Mouse (Mus musculus) gastrocnemius, adult 8-10 months (tissue): Measurements from ENCODE around the gene Lrrc75a. TPM values are rescaled to one million over a fixed set of nuclear protein-coding genes. Genes with fewer than 3 reads are reported as not detected.

ENCODE experiments used
- DNase-seq, 2 experiments: peaks; one replicate each; pipeline ENCODE4 v3.0.0; 2022; ENCODE audit warnings: low spot score in 2 of 2
- total RNA-seq, 4 experiments: library from RNA; stranded (reverse); gene quantifications; 2 replicates each; pipeline ENCODE4 v1.2.4; 2022

Lrrc75a gene
- total RNA-seq, 4 experiments from 2014 or later = 2.7 to 4.6 (median 3.0) TPM

DNA sequence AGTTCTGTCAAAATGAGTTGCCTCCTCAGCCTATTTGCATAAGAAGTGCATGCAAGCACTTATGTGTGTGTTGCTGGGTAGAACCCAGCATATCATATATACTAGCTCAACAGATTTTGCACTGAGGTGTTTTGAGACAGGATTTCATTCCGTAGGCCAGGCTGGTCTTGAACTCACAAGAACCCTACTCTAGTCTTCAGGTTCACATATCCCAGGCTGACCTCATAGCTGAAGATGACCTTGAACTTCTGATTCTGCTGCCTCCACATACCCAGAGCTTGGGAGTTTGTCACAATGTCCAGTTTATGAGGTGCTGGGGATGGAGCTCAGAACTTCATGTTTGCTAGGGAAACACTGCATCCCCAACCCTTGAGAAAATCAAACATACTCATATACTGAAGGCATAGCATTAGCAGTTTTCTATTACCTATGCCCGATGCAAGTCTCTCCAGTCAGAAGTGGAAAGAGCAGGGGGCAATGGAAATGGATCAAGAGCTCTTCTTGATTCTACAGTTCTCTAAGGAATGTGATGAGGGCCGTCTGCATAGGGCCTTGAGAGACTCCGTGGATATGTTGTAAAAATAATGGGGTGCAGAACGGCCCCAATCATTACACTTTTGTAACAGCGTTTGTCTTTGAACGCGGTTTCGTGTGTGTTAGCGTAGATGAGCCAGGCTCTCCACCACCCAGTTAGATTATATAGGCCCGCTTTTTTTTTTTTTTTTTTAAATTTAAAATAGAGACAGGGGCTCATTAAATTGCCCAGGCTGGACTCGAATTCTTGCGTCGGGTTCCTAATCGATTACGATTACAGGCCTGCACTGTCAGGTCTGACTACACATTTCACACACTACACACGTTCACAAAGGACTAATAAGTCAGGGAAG lies 46.3 kb downstream of the Lrrc75a start:
- no peak for DNase-seq

DNA sequence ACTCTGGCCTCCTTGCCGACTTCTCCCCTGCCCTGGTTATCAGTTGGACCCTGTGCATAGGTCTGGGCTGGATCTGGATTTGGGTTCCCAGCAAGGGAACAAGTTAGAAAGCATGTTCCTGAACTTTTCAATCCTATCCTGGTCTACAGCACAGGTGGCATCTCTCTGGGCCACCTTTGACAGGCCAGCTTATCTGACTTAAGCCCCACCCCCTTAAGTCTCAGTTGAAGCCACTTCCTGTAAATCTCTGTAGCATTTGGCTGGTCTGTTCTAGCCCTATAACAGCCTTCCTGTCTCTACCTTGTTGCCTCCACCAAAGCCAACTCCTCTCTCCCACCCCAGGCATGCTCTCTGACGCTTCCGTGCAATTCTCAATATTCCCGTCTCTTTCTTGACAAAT lies 49.8 kb downstream of the Lrrc75a start:
- no peak for DNase-seq

GRCm38 (mm10) chr11:62591904-62592575 lies 56.3 kb downstream of the Lrrc75a start:
- DNase-seq = no peak

DNA sequence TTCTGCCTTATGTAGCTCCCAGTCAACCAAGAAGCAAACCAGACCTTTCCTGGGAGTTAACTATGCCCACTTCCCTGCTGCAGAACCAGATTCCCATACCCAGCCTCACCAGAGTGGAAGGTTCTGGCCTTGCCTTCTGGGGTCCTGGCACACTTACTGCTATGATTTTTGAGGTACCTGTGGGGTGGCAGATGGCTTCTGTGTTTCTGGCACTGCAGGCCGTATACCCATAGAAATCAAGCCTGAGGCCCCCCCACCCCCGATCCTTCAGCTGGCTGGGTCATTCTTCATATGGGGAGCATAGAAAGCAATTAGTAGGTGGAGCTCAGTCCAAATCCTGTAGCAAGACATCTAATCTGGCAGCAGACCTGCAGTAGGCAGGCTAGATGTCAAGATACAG lies 57.3 kb downstream of the Lrrc75a start:
- no peak for DNase-seq

- no peak for DNase-seq
Observed at GRCm38 (mm10) chr11:62589391-62589790, 58.9 kb downstream of the Lrrc75a start.

GRCm38 (mm10) chr11:62587034-62587433 lies 61.3 kb downstream of the Lrrc75a start:
- no peak for DNase-seq

DNA sequence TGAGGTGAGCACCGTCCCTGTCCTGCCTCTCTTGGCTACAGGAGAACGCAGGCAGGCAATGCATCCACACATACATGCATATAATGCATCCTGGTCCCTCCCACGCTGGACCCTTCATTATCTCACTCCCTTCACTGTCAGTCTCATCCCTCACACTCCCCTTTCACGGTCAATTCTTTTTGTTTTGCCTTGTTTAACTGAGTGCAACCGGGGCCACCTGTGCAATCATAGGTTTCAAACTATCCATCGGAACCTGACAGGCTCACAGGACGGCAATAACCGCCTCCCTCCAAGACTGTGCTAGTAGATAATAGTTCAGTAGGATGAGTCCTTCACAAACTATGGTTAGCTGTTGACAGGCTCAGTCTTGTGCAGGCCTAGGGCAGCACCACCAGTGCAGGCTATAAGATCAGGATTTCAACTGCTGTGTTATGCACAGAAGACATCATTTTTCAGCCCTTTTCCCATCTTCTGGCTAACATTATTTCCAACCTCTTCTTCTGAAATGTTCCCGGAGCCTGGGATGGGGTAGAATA lies 63.6 kb downstream of the Lrrc75a start:
- no peak for DNase-seq

DNA sequence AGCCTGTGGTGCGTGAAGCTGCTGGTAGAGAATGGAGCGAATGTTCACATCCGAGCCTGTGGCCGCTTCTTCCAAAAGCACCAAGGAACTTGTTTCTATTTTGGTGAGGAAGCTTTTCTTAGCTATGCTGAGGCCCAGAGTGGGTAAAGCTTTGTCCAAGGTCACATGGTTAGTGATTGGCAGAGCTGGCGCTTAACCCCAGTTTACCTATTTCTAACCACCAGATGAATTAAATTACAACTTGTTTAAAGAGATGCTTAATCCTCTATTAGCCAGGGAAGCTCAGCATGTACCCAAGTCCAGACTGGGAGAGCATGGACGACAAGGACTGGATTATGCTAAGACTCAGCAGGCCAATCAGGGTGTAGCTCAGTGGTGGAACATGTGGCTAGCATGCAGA lies 65.3 kb downstream of the Lrrc75a start:
- DNase-seq = no peak

GRCm38 (mm10) chr11:62576530-62577152 lies 71.7 kb downstream of the Lrrc75a start:
- DNase-seq = no peak

DNA sequence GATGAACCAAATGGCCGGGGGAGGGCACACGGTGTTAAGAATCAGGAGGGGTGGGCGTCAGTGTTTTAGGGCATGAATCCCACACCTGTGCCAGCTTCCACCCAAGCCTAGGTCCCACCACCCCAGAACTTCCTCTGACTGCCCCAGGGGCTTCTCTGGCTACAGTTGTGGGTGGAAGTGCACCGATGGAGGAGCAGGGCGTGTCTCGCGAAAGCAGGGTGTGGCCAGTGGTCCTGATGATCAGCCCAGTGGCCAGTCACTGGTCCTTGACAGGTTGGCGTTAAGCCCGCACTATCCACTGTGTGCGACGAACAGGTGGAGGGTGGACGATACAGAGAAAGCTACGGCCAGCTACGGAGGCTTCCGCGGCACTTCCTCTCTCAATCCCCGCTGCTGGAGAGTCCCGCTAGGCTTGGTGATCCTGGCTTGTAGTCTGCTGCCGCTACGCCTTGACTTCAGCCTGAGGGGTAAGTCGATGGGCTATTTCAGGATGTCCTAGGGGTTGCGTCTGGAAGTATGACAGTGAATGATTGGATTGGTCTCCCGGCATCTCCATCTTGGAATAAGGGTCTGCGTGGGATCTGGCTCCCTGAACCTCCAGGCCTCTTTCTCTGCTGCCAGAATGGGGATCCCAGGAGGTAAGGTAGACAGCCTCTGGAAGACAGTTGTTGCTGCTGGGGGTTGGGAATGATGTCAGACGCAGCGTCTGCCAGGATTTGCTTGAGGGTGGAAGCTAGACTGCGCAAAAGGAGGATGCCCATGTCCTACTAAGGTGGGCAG lies 72.5 kb downstream of the Lrrc75a start:
- no peak for DNase-seq

GRCm38 (mm10) chr11:62575297-62575658 lies 73.0 kb downstream of the Lrrc75a start:
- DNase-seq = peak; percentile 79

DNA sequence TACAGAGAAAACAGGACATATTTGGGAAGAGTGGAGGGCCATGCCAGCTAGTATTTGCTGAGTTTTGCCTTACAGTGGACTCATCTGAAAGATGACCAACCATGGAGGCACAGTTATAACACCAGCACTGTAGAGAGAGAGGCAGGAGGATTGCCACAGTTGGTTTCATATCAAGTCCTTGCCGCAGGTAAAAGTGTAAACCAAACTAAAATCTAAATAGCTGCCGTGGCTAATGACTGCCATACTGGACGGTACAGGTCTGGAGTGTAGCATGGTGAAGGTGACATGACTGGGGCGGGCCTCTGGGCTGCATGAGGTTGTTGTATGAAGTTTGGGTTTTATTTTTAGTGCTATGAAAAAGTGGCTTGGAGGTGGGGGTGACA lies 73.6 kb downstream of the Lrrc75a start:
- DNase-seq = no peak

GRCm38 (mm10) chr11:62573959-62574702 lies 74.2 kb downstream of the Lrrc75a start, which contains the start of gene Trpv2:
Trpv2 (plus strand) TSS chr11:62574486.
- DNase-seq = no peak

DNA sequence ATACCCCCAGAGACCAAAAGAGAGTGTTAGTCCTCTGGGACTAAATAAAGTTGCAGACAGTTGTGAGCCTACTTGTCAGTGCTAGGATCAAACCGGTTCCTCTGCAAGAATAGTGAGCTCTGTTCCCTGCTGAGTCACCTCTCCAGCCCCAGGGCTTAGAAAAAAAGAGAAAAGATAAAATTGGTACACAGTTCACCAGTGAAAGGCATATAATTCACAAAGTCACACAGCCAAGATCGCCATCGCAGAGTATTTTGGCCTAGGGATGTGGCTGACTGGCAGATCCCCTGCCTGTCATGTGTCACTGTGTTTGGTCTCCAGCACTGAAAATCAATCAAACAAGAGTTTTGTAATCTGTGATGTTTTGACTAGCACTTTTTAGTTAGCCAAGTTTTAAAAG lies 80.0 kb downstream of the Lrrc75a start:
- DNase-seq = no peak

DNA sequence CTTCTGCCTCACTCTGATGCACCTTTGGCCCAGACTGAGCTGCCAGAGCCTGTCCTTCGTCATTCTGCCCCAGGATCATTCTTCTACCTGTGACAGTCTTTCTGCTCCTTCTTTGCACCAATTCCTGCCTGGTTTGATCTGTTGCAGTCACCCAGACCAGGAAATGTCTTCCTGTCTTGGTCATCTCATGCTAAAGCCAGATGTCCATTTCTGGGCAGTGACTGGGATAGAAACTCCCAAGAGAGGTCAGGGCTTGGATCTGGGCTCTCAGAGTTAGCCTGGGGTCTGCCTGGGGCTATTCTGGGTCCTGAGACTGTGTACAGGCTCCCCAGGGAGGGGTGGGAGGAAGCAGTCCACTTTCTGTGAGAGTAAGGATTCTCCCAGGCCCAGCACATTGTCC lies 82.1 kb downstream of the Lrrc75a start:
- no peak for DNase-seq

DNA sequence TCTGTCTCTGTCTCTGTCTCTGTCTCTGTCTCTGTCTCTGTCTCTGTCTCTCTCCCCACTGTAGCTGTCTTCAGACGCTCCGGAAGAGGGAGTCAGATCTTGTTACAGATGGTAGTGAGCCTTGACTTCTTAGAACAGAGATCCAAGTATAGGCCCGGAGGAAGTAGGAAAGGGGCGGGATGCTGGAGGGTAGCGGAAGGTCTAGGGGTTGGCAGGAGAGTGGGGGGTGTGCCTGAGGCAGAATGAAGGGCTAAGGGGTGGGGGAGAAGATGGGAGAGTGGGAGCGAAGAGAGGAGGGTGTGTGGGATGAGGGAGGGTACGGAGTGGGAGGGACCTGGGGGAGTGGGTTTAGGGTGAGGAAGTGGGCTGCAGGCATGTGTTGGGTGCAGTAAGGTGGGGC lies 82.6 kb downstream of the Lrrc75a start:
- no peak for DNase-seq

- no peak for DNase-seq
Observed at GRCm38 (mm10) chr11:62563590-62563989, 84.7 kb downstream of the Lrrc75a start.

DNA sequence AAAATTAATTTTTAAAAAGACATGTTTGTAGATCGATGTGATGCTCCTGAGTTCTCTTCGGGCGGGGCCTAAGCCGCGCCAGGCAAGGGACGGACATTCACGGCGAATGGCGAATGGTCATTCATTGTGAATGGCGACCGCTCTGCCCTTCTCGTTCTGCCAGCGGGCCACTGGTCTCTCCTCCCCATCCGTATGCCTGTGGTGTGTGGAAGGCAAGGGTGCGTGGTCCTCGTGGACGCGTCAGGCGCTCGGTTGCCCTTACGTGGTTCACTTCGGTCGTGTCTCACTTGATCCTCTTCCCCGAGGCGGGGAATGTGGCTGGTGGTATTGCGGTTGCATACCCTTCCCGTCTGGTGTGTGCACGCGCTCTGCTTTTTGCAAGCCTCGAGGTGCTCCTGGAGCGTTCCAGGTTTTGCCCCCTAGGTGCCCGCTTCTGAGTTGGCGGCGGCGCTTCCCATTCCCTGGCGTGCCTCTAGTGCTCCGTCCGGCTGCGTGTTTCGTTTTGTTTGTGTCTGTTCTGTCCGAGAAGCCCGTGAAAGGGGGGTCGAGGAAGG lies 87.8 kb downstream of the Lrrc75a start:
- no peak for DNase-seq

DNA sequence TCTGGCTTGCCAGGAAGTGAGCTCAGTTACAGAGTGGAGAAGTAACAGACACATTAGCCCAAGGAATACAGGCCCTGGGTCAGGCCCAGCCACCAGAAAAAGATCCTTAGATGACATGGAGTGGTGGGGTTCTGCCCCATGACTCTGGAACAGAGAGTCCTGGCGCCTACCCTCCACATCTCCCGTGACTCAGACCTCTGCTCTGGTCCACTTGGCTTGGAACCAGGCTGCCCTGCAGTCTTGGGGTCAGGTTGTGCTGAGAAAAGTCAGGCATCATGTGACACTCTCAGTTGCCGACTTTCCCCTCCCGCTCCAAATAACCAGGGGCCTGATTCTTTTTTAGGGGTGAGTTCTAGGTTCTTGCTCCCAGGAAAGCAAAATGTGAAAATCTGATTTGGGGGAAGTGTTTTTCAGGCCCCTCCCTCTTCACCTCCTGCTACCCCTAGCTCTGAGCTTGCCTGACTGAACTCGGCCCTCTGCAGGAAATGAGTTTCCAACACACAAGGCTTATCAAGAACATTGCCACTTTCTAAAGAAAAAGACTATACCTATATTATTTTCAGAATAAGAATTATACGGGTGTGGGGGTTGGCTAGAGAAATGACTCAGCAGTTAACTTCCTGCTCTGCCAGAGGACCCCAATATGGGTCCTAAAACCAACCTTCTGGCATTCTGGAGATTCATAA lies 89.2 kb downstream of the Lrrc75a start:
- DNase-seq = peak; percentile 84 to 89

DNA sequence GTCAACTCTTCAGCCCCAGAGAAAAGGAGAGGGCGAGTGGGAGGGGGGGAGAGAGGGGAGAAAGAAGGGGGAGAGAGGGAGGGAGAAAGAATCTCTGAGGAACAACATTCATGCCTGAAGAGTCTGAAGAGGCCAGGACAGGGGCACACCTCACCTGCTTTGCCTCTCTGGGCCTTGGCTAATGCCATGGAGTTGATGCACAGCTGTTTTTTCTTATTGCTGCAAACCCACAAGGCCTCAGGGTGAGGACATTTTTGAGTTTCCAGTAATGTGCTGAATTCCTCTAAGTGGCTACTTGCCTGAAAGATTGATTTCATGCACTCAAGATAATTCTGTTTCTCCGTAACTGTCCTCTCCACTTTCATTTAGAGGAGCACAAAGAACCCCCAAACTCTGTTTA lies 90.2 kb downstream of the Lrrc75a start:
- DNase-seq = no peak
